Mouse (Mus musculus): ENCODE measurements at regions not wholly inside any gene's neighbourhood (a gene's known extent, or its start where the extent isn't known, plus 50 kb on each side); places are given as distances from the start of the nearest gene placed in this dataset.

GRCm38 (mm10) chr3:147189737-147190136, 337.6 kb downstream of the Ttll7 start:
- Histone ChIP-seq H3K27ac (replicated peaks) (no peak overlapping the region), H3K4me1 (replicated peaks) (no peaks in the 10 kb centered on the region), H3K4me3 (no peak overlapping the region), H3K4me2 (no peak overlapping the region), H3K36me3 (no peaks in the 10 kb centered on the region), H3K9ac (no peak overlapping the region), H3K27me3 (0 out of 2 replicates have a peak, but pooled peaks cover 2% of the 10 kb centered on the region), H3K9me3 (no peaks in the 10 kb centered on the region)
- 33% methylated on average over 2 of the region's 2 CpGs for WGBS
- ATAC-seq (ENCODE audit: low FRiP score, low read depth) = no peak

- Histone ChIP-seq H3K27me3 (no peaks in the 10 kb centered on the region), H3K9ac (no peak overlapping the region), H3K36me3 (no peaks in the 10 kb centered on the region), H3K27ac (replicated peaks) (no peak overlapping the region), H3K9me3 (no peaks in the 10 kb centered on the region), H3K4me1 (replicated peaks) (0 out of 2 replicates have a peak, but pooled peaks cover 9% of the 10 kb centered on the region), H3K4me2 (no peak overlapping the region), H3K4me3 (no peak overlapping the region)
- no peak for ATAC-seq (ENCODE audit: low FRiP score, low read depth)
- 75% methylated on average over 8 of the region's 8 CpGs for WGBS
These were observed 344.5 kb downstream of the Ttll7 start for GRCm38 (mm10) chr3:147196626-147197025.

DNA sequence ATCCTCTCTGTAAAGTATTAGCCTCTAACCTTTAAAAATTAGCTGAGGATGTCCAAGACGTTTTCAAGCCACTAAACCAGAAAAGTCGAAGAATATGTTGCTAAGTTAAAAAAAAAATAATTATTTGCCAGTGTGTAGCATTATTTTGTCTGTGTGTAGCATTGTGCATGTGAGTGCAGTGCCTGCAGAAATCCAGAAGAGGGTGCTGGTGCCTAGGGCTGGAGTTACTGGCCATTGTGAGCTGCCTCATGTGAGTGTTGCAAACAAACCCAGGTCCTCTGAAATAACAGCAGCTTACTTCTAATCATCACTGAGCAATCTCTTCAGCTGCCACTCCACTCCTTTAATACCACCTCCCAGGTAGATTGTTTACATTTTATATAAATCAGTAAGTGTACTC, 345.0 kb downstream of the Ttll7 start:
- H3K9me3 ChIP-seq = no peaks in the 10 kb centered on the region
- no peaks in the 10 kb centered on the region for H3K27me3 ChIP-seq
- no peak overlapping the region for H3K27ac ChIP-seq (replicated peaks)
- H3K4me3 ChIP-seq = no peak overlapping the region
- no peak overlapping the region for H3K9ac ChIP-seq
- H3K4me2 ChIP-seq = no peak overlapping the region
- no peaks in the 10 kb centered on the region for H3K36me3 ChIP-seq
- WGBS = 59% methylated on average over 2 of the region's 2 CpGs
- no peak for ATAC-seq (ENCODE audit: low FRiP score, low read depth)
- 0 out of 2 replicates have a peak, but pooled peaks cover 9% of the 10 kb centered on the region for H3K4me1 ChIP-seq (replicated peaks)

DNA sequence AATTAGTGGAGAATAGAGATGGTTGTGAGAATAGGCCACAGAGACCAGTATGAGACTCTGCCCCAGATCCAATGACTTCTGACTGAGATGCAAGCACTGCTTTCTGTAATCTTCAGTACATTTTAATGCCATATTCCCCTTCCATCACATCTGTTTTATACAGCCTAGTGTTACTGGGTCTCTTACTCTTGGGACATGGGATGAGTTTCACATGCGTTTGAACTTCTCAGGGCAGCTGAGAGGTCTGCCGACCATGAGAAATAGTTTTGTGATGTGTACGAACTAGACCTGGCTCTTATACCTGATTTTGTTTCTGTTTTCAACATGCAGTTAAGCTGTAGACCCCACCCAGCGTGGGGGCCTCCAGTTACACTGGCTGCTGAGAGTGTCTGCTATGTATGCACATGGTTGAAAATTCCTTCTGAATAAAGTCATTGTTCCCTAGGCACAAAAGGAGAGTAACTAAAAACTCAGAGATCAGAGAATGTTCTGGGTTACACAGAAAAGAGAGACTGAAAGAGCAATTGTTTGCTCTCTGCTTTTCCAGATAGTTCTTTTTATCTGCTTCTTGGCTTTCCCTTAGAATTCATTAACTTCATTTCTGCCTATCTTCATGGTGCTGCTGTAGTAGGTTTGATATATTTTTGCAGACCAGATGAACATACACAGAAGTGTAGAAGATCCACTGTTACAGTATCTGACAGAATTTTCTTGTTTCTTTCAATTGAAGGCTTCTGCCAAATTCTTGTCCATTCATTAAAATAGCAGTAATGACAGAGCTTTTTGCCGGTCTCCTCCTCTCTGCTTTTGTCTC, 359.2 kb downstream of the Ttll7 start:
- Histone ChIP-seq H3K9me3 (no peaks in the 10 kb centered on the region), H3K27me3 (no peaks in the 10 kb centered on the region), H3K4me2 (no peak overlapping the region), H3K4me1 (replicated peaks) (no peaks in the 10 kb centered on the region), H3K9ac (no peak overlapping the region), H3K36me3 (no peaks in the 10 kb centered on the region), H3K4me3 (no peak overlapping the region), H3K27ac (replicated peaks) (no peak overlapping the region)
- no peak for ATAC-seq (ENCODE audit: low FRiP score, low read depth)
- 50% methylated on average over 5 of the region's 5 CpGs for WGBS

GRCm38 (mm10) chr3:147228663-147229062, 376.5 kb downstream of the Ttll7 start:
- no peak overlapping the region for H3K27ac ChIP-seq (replicated peaks)
- no peaks in the 10 kb centered on the region for H3K9me3 ChIP-seq
- no peak overlapping the region for H3K4me2 ChIP-seq
- ATAC-seq (ENCODE audit: low FRiP score, low read depth) = no peak
- H3K4me3 ChIP-seq = no peak overlapping the region
- no peaks in the 10 kb centered on the region for H3K36me3 ChIP-seq
- no peaks in the 10 kb centered on the region for H3K4me1 ChIP-seq (replicated peaks)
- H3K27me3 ChIP-seq = no peaks in the 10 kb centered on the region
- no peak overlapping the region for H3K9ac ChIP-seq
- WGBS = 92% methylated on average over 2 of the region's 2 CpGs

- Histone ChIP-seq H3K27ac (replicated peaks) (no peak overlapping the region), H3K9ac (no peak overlapping the region), H3K27me3 (no peaks in the 10 kb centered on the region), H3K4me1 (replicated peaks) (no peaks in the 10 kb centered on the region), H3K36me3 (no peaks in the 10 kb centered on the region), H3K4me3 (no peak overlapping the region), H3K4me2 (no peak overlapping the region), H3K9me3 (no peaks in the 10 kb centered on the region)
- WGBS = 78% methylated on average over 7 of the region's 7 CpGs
- ATAC-seq (ENCODE audit: low FRiP score, low read depth) = no peak
These were observed 378.4 kb downstream of the Ttll7 start for GRCm38 (mm10) chr3:147230594-147230993.

DNA sequence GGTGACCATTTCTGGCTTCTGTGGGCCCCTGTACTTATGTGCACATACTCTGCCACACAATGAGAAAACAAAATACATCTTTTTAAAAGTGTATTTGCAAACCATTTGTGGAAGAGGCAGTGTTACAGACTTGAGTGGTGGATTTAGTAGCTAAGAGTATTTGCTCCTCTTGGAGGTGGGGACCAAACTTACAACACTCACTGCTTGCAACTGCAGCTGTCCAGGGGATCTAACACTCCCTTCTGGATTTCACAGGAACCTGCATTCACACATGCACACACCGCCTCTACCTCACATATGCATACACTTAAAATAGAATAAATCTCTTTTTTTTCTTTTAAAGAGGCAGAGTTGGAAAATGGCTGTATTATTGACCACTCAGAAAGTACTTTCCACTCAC, 386.2 kb downstream of the Ttll7 start:
- 92% methylated on average over 1 of the region's 1 CpGs for WGBS
- ATAC-seq (ENCODE audit: low FRiP score, low read depth) = no peak

DNA sequence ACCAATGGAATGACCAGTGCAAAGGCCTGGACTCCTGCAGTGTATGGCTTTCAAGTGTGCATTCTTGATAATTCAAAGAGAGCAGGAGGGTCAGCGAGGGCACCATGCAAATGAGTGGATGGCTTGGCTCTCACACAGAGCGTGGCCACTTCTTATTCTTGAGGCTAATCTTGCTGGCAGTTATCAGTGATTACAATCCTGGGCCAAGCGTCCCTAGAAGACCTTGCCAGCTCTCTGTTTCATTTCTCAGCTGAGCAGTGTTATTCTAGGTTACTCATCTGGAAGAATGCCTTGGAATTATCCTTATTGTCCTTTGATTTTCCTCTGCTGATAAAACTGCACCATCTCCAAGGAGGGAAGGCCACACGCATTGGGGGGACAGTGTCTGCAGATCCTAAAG, 388.5 kb downstream of the Ttll7 start:
- Histone ChIP-seq H3K9me3 (no peaks in the 10 kb centered on the region), H3K4me2 (no peak overlapping the region), H3K4me1 (replicated peaks) (no peaks in the 10 kb centered on the region), H3K9ac (no peak overlapping the region), H3K4me3 (no peak overlapping the region), H3K27me3 (no peaks in the 10 kb centered on the region), H3K36me3 (no peaks in the 10 kb centered on the region), H3K27ac (replicated peaks) (no peak overlapping the region)
- WGBS = 36% methylated on average over 4 of the region's 4 CpGs
- ATAC-seq (ENCODE audit: low FRiP score, low read depth) = no peak

More for the DNA sequence above, 386.2 kb downstream of the Ttll7 start:
- H3K27ac ChIP-seq (replicated peaks) = no peak overlapping the region
- H3K4me2 ChIP-seq = no peak overlapping the region
- H3K27me3 ChIP-seq = no peaks in the 10 kb centered on the region
- H3K36me3 ChIP-seq = no peaks in the 10 kb centered on the region
- H3K4me1 ChIP-seq (replicated peaks) = no peaks in the 10 kb centered on the region
- no peak overlapping the region for H3K9ac ChIP-seq
- H3K9me3 ChIP-seq = no peaks in the 10 kb centered on the region
- H3K4me3 ChIP-seq = no peak overlapping the region

DNA sequence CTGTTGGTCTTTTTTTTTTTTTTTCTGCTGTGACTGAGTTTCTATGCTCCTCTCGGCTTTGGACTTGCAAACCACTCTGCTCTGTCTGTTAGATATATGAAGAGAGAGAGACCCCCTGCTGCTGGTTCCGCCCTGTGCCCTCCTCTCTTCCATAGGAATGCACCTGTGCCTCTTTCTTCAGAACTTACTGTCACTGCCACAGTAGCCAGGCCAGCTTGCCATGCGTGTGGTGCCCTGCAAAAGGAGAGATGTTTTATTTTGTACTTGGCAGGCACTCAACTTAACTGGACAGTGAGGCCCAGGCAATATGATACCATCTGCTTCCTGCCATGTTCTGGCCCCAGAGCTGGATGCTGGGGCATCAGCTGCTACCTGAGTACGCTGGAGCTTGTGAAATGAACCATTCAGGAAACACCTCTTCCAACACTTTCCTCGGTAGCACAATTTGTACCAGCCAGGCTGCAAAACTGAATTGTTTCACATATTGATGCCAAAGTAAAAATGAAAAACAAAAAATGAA, 392.8 kb downstream of the Ttll7 start:
- Histone ChIP-seq H3K9ac (no peak overlapping the region), H3K36me3 (no peaks in the 10 kb centered on the region), H3K27ac (replicated peaks) (no peak overlapping the region), H3K27me3 (no peaks in the 10 kb centered on the region), H3K9me3 (no peaks in the 10 kb centered on the region), H3K4me1 (replicated peaks) (no peaks in the 10 kb centered on the region), H3K4me2 (no peak overlapping the region), H3K4me3 (no peak overlapping the region)
- no peak for ATAC-seq (ENCODE audit: low FRiP score, low read depth)
- 60% methylated on average over 5 of the region's 5 CpGs for WGBS

DNA sequence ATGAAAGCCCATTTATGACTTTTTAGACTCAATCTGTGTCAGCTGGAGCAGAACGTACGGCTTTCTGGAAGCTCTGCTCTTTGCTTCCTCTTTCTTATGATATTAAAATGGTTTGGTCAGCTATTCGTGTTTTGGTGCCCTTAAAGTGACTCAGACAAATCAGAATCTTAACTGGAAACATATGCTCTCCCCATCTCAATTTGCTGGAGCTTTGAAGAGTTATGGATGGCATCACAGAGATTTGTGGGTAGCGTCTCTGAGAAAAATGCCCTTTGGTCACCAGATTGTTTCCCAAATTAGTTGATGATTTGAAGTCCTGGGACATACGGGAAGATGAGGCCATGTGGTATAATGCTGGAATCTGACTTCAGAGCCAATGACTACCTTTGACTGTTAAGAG, 394.0 kb downstream of the Ttll7 start:
- Histone ChIP-seq H3K27me3 (no peaks in the 10 kb centered on the region), H3K36me3 (no peaks in the 10 kb centered on the region), H3K9ac (no peak overlapping the region), H3K4me1 (replicated peaks) (no peaks in the 10 kb centered on the region), H3K9me3 (no peaks in the 10 kb centered on the region), H3K27ac (replicated peaks) (no peak overlapping the region), H3K4me3 (no peak overlapping the region), H3K4me2 (no peak overlapping the region)
- 85% methylated on average over 5 of the region's 5 CpGs for WGBS
- no peak for ATAC-seq (ENCODE audit: low FRiP score, low read depth)

- WGBS = 78% methylated on average over 1 of the region's 1 CpGs
- Histone ChIP-seq H3K27me3 (no peaks in the 10 kb centered on the region), H3K4me1 (replicated peaks) (peaks cover 9% of the 10 kb centered on the region), H3K27ac (replicated peaks) (no peak overlapping the region), H3K36me3 (no peaks in the 10 kb centered on the region), H3K4me3 (no peak overlapping the region), H3K9me3 (no peaks in the 10 kb centered on the region), H3K4me2 (no peak overlapping the region), H3K9ac (no peak overlapping the region)
- ATAC-seq (ENCODE audit: low FRiP score, low read depth) = no peak
These were observed 397.3 kb downstream of the Ttll7 start for GRCm38 (mm10) chr3:147249466-147249865.

- Histone ChIP-seq H3K4me1 (replicated peaks) (peaks cover 9% of the 10 kb centered on the region), H3K9me3 (no peaks in the 10 kb centered on the region), H3K4me2 (no peak overlapping the region), H3K4me3 (no peak overlapping the region), H3K27ac (replicated peaks) (no peak overlapping the region), H3K36me3 (no peaks in the 10 kb centered on the region), H3K9ac (no peak overlapping the region), H3K27me3 (no peaks in the 10 kb centered on the region)
- WGBS = 92% methylated on average over 2 of the region's 2 CpGs
- ATAC-seq (ENCODE audit: low FRiP score, low read depth) = no peak
These were observed 397.7 kb downstream of the Ttll7 start for GRCm38 (mm10) chr3:147249906-147250305.
